Mouse (Mus musculus) stomach, postnatal 0 days (tissue): ENCODE measurements around the gene Nek7.

ENCODE experiments used
- CTCF ChIP-seq: IDR thresholded peaks from 2 replicates; pipeline ENCODE4 v1.5.1; 2016; ENCODE audit warnings: antibody characterized with exemption, low read depth, mild to moderate bottlenecking, moderate library complexity
- EP300 ChIP-seq: optimal IDR thresholded peaks from 2 replicates; pipeline ENCODE3; 2016; ENCODE audit warnings: antibody characterized with exemption

- TF ChIP-seq CTCF (no peak), EP300 (no peak)
Observed at GRCm38 (mm10) chr1:138598087-138598486, 21.9 kb downstream of the Nek7 start.
